Mouse (Mus musculus): ENCODE data around the gene Slfnl1. TPM values are rescaled to one million over a fixed set of nuclear protein-coding genes. Genes with fewer than 3 reads are reported as not detected.

The Slfnl1 gene
- polyA plus RNA-seq, 1 experiment from 2014 or later = not detected

GRCm38 (mm10) chr4:120544896-120545295, 12.9 kb downstream of the Slfnl1 start:
- Histone ChIP-seq H3K9ac (no peak overlapping the region), H3K36me3 (peaks cover 90% of the 10 kb centered on the region), H3K4me2 (replicated peaks) (no peak overlapping the region), H3K27me3 (no peaks in the 10 kb centered on the region), H3K9me3 (replicated peaks) (no peaks in the 10 kb centered on the region), H3K4me3 (no peak overlapping the region), H3K4me1 (no peaks in the 10 kb centered on the region), H3K27ac (no peak overlapping the region)
- no peak for ATAC-seq (ENCODE audit: low FRiP score)
- 89% methylated on average over 1 of the region's 1 CpGs for WGBS

GRCm38 (mm10) chr4:120556592-120556991, 24.6 kb downstream of the Slfnl1 start:
- no peak for ATAC-seq (ENCODE audit: low FRiP score)
- H3K9me3 ChIP-seq (replicated peaks) = no peaks in the 10 kb centered on the region
- H3K27me3 ChIP-seq = no peaks in the 10 kb centered on the region
- no peak overlapping the region for H3K9ac ChIP-seq
- no peak overlapping the region for H3K4me2 ChIP-seq (replicated peaks)
- H3K4me3 ChIP-seq = no peak overlapping the region
- 92% methylated on average over 6 of the region's 6 CpGs for WGBS
- no peak overlapping the region for H3K27ac ChIP-seq
- H3K36me3 ChIP-seq = peaks cover 82% of the 10 kb centered on the region
- H3K4me1 ChIP-seq = no peaks in the 10 kb centered on the region

GRCm38 (mm10) chr4:120565726-120566125, 33.7 kb downstream of the Slfnl1 start:
- Histone ChIP-seq H3K9me3 (replicated peaks) (no peaks in the 10 kb centered on the region), H3K4me1 (peaks cover 18% of the 10 kb centered on the region), H3K4me2 (replicated peaks) (no peak overlapping the region), H3K36me3 (peaks cover 40% of the 10 kb centered on the region), H3K9ac (no peak overlapping the region), H3K27ac (no peak overlapping the region), H3K4me3 (no peak overlapping the region), H3K27me3 (no peaks in the 10 kb centered on the region)
- 93% methylated on average over 2 of the region's 2 CpGs for WGBS
- no peak for ATAC-seq (ENCODE audit: low FRiP score)

- WGBS = 61% methylated on average over 5 of the region's 5 CpGs
- H3K9me3 ChIP-seq (replicated peaks) = no peaks in the 10 kb centered on the region
- H3K4me3 ChIP-seq = no peak overlapping the region
- no peak for ATAC-seq (ENCODE audit: low FRiP score)
- H3K9ac ChIP-seq = peak overlapping the region; percentile 29; the same call in 1 of the 2 replicates
- no peak overlapping the region for H3K27ac ChIP-seq
- peak overlapping the region; percentile 79 for H3K4me2 ChIP-seq (replicated peaks)
- peaks cover 19% of the 10 kb centered on the region for H3K4me1 ChIP-seq
- H3K36me3 ChIP-seq = peaks cover 23% of the 10 kb centered on the region
- H3K27me3 ChIP-seq = no peaks in the 10 kb centered on the region
Measured at GRCm38 (mm10) chr4:120568005-120568404, 36.0 kb downstream of the Slfnl1 start.

DNA sequence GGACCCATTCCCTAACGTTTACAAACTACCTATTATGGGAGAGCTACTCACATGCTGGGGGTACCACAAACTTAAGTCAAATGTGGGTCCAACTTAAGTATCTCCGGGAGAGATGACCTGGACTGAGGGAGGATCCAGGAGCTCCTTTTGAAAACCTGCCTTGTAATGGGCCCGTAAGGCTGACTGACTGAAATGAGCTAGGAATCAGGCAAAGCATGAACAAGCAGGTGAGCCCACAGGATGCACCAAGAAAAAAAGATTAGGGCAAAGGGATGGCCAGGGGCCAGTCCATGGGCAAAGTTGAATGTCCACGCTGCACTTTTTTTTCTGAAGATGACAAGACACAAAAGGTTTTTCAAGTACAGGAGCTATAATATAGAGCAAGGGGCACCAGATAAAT, 37.0 kb downstream of the Slfnl1 start:
- Histone ChIP-seq H3K27ac (peak overlapping the region; percentile 90; the same call in 1 of the 2 replicates), H3K4me2 (replicated peaks) (peak overlapping the region; percentile 79), H3K4me3 (peak overlapping the region; percentile 63), H3K9ac (peak overlapping the region; percentile 79), H3K4me1 (peaks cover 19% of the 10 kb centered on the region), H3K36me3 (peaks cover 13% of the 10 kb centered on the region), H3K27me3 (no peaks in the 10 kb centered on the region), H3K9me3 (replicated peaks) (no peaks in the 10 kb centered on the region)
- no peak for ATAC-seq (ENCODE audit: low FRiP score)
- 9% methylated on average over 4 of the region's 4 CpGs for WGBS

GRCm38 (mm10) chr4:120569486-120570437, 37.7 kb downstream of the Slfnl1 start, which contains the start of gene Ctps:
Gene Ctps, minus strand, starts transcription at chr4:120570276.
- WGBS = under 1% methylated on average over 92 of the region's 97 CpGs
- peak; percentile 98 for ATAC-seq (ENCODE audit: low FRiP score)
- Histone ChIP-seq H3K27ac (peak within 1 kb of the TSS; percentile 90), H3K9me3 (replicated peaks) (no peaks in the 10 kb centered on the region), H3K27me3 (no peaks in the 10 kb centered on the region), H3K4me3 (peak within 1 kb of the TSS; percentile 63), H3K36me3 (peaks cover 6% of the 10 kb centered on the region), H3K4me2 (replicated peaks) (peak within 1 kb of the TSS; percentile 79), H3K9ac (peak within 1 kb of the TSS; percentile 79), H3K4me1 (peaks cover 19% of the 10 kb centered on the region)

GRCm38 (mm10) chr4:120570438-120571069, 38.5 kb downstream of the Slfnl1 start:
- 2% methylated on average over 27 of the region's 27 CpGs for WGBS
- Histone ChIP-seq H3K4me2 (replicated peaks) (peak overlapping the region; percentile 79), H3K36me3 (no peaks in the 10 kb centered on the region), H3K9me3 (replicated peaks) (no peaks in the 10 kb centered on the region), H3K4me3 (peak overlapping the region; percentile 63), H3K27ac (peak overlapping the region; percentile 90), H3K9ac (peak overlapping the region; percentile 79), H3K27me3 (no peaks in the 10 kb centered on the region), H3K4me1 (peaks cover 19% of the 10 kb centered on the region)
- peak; percentile 75 for ATAC-seq (ENCODE audit: low FRiP score)

DNA sequence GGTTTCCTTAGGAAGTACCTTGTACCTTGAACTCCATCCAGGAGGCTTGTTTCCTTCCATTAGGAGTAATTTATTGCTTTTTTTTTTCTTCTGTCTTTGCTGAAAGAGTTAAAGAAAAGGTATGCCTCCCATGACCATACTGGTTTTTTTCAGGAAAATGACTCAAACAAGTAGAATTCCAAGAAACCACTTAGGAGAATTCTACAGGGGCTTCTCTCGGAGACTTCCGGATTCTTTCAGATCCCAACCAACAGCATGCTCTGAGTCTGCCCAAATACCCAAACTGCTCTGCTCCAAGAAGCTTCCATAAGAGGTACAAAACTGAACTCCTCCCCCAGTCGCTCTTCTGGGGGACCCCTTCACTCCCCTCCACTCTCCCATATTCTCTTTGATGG, 39.0 kb downstream of the Slfnl1 start:
- Histone ChIP-seq H3K4me2 (replicated peaks) (peak overlapping the region; percentile 79), H3K9ac (peak overlapping the region; percentile 79; the same call in 1 of the 2 replicates), H3K9me3 (replicated peaks) (no peaks in the 10 kb centered on the region), H3K4me3 (peak overlapping the region; percentile 63; the same call in 1 of the 2 replicates), H3K36me3 (no peaks in the 10 kb centered on the region), H3K27ac (no peak overlapping the region), H3K4me1 (peaks cover 19% of the 10 kb centered on the region), H3K27me3 (no peaks in the 10 kb centered on the region)
- 72% methylated on average over 3 of the region's 3 CpGs for WGBS
- no peak for ATAC-seq (ENCODE audit: low FRiP score)

GRCm38 (mm10) chr4:120571691-120572090, 39.7 kb downstream of the Slfnl1 start:
- Histone ChIP-seq H3K36me3 (no peaks in the 10 kb centered on the region), H3K9me3 (replicated peaks) (no peaks in the 10 kb centered on the region), H3K27me3 (no peaks in the 10 kb centered on the region), H3K27ac (no peak overlapping the region), H3K4me1 (peaks cover 19% of the 10 kb centered on the region), H3K9ac (no peak overlapping the region), H3K4me2 (replicated peaks) (no peak overlapping the region), H3K4me3 (no peak overlapping the region)
- no peak for ATAC-seq (ENCODE audit: low FRiP score)
- 78% methylated on average over 3 of the region's 3 CpGs for WGBS

- Histone ChIP-seq H3K4me2 (replicated peaks) (no peak overlapping the region), H3K27me3 (no peaks in the 10 kb centered on the region), H3K27ac (no peak overlapping the region), H3K36me3 (no peaks in the 10 kb centered on the region), H3K9ac (no peak overlapping the region), H3K4me1 (0 out of 2 replicates have a peak, but pooled peaks cover 5% of the 10 kb centered on the region), H3K4me3 (no peak overlapping the region), H3K9me3 (replicated peaks) (no peaks in the 10 kb centered on the region)
- ATAC-seq (ENCODE audit: low FRiP score) = no peak
- 86% methylated on average over 5 of the region's 5 CpGs for WGBS
Measured at GRCm38 (mm10) chr4:120580894-120581293, 48.9 kb downstream of the Slfnl1 start.

DNA sequence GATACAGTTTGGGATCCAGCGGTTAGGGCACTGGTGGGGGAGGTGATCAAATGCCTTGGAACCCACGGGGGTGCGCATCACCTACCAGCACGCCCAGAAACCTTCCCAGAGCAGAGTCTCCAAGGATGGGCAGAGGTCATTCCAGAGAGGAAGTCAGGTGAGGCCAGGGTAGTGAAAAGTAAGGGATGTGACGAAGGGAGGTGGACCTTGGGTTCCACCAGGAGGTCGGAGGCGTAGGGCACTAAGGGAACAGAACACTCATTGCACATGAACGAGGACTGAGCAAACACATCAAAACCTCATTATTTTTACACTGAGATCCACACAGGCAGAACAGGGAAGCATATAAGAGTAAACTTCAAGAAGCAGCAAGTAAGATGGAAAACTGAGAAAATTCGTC, 49.7 kb downstream of the Slfnl1 start:
- Histone ChIP-seq H3K27me3 (no peaks in the 10 kb centered on the region), H3K9me3 (replicated peaks) (no peaks in the 10 kb centered on the region), H3K27ac (no peak overlapping the region), H3K4me1 (0 out of 2 replicates have a peak, but pooled peaks cover 5% of the 10 kb centered on the region), H3K4me3 (no peak overlapping the region), H3K9ac (no peak overlapping the region), H3K36me3 (no peaks in the 10 kb centered on the region), H3K4me2 (replicated peaks) (no peak overlapping the region)
- 84% methylated on average over 9 of the region's 9 CpGs for WGBS
- no peak for ATAC-seq (ENCODE audit: low FRiP score)

Data from hindbrain, embryonic 12.5 days (tissue).